Mouse (Mus musculus): Measurements from ENCODE around the gene Vcan. TPM values are rescaled to one million over a fixed set of nuclear protein-coding genes. Genes with fewer than 3 reads are reported as not detected.

The Vcan gene
- 10 to 100 TPM; 21.3 to 30.0 TPM for total RNA-seq (2023)

DNA sequence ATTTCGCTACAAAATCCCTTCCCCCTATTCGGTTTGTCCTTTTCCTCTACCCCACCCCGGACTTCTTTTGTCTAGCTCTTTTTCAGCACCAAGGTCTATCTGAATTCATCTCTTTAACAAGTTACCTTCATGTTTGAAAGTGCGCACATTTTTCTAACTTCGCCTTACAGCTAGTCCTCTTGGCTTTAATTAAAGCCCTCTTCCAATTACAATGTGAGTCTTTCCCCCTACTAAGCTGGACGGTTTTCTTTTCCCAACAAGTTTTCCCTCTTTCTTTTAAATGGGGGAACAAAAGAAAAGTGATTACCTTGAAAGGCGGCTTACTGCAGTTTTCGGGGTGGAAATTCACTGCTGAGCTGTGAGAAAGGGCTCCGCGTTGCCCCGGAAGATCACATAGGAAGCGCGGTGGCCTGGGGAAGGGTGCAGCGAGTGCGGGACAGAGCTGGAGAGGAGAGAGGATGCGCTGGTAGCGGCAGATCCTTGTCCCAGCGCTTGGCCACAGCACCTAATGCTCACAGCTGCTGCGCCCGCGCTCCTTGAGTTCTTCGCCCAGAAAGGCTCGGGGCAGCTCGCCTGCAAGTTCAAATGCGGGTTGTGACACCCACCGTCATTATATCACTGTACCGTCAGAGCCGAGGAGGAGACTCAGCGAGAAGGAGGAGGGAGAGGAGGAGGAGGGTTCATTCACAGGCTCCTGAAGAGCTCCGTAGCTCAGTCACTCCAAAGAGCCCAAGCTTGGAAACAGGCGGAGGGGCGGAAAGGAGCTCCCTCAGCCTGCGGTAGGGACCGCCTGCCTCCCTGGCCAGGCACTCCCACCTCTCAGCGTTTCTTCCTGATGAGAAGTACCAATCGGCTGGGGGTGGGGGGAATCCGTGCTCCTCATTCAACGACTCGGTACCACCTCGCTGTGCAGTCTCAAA is at the start of gene Vcan:
Vcan (minus strand) TSS at position 744 of the 920 bp plus-strand sequence.

Other genes with a start within 250 kb of the Vcan start
- gene Hapln1, start 202.7 kb downstream of the Vcan start, total RNA-seq (2023), result not detected

Data from neutrophil, adult 83 days (primary cell).